Mouse (Mus musculus): ENCODE data around the gene Pitpnc1. TPM values are rescaled to one million over a fixed set of nuclear protein-coding genes. Genes with fewer than 3 reads are reported as not detected.

Pitpnc1 gene
- total RNA-seq, 4 experiments from 2014 or later: 54.3 to 72.7 (median 61.5) TPM

- DNase-seq (ENCODE audit: low spot score in 2 of 2): no peak
Measured at GRCm38 (mm10) chr11:107468252-107469030, 2.1 kb downstream of the Pitpnc1 start.

- no peak for DNase-seq (ENCODE audit: low spot score in 2 of 2)
Measured at GRCm38 (mm10) chr11:107466611-107467391, 3.7 kb downstream of the Pitpnc1 start.

GRCm38 (mm10) chr11:107465969-107466368, 4.5 kb downstream of the Pitpnc1 start:
- no peak for DNase-seq (ENCODE audit: low spot score in 2 of 2)

GRCm38 (mm10) chr11:107465041-107465440, 5.5 kb downstream of the Pitpnc1 start:
- DNase-seq (ENCODE audit: low spot score in 2 of 2): no peak

GRCm38 (mm10) chr11:107464141-107464540, 6.4 kb downstream of the Pitpnc1 start:
- no peak for DNase-seq (ENCODE audit: low spot score in 2 of 2)

GRCm38 (mm10) chr11:107463251-107463681, 7.2 kb downstream of the Pitpnc1 start:
- no peak for DNase-seq (ENCODE audit: low spot score in 2 of 2)

- DNase-seq (ENCODE audit: low spot score in 2 of 2): no peak
Measured at GRCm38 (mm10) chr11:107462478-107462877, 8.0 kb downstream of the Pitpnc1 start.

- no peak for DNase-seq (ENCODE audit: low spot score in 2 of 2)
Measured at GRCm38 (mm10) chr11:107459828-107460227, 10.7 kb downstream of the Pitpnc1 start.

- no peak for DNase-seq (ENCODE audit: low spot score in 2 of 2)
Measured at GRCm38 (mm10) chr11:107458986-107459385, 11.5 kb downstream of the Pitpnc1 start.

- DNase-seq (ENCODE audit: low spot score in 2 of 2): no peak
Measured at GRCm38 (mm10) chr11:107458286-107458685, 12.2 kb downstream of the Pitpnc1 start.

- no peak for DNase-seq (ENCODE audit: low spot score in 2 of 2)
Measured at GRCm38 (mm10) chr11:107457282-107457681, 13.2 kb downstream of the Pitpnc1 start.

- no peak for DNase-seq (ENCODE audit: low spot score in 2 of 2)
Measured at GRCm38 (mm10) chr11:107454546-107455462, 15.7 kb downstream of the Pitpnc1 start.

GRCm38 (mm10) chr11:107452053-107452452, 18.4 kb downstream of the Pitpnc1 start:
- DNase-seq (ENCODE audit: low spot score in 2 of 2): no peak

- no peak for DNase-seq (ENCODE audit: low spot score in 2 of 2)
Measured at GRCm38 (mm10) chr11:107451106-107451505, 19.4 kb downstream of the Pitpnc1 start.

GRCm38 (mm10) chr11:107450097-107450496, 20.4 kb downstream of the Pitpnc1 start:
- DNase-seq (ENCODE audit: low spot score in 2 of 2): no peak

GRCm38 (mm10) chr11:107449169-107449910, 21.2 kb downstream of the Pitpnc1 start:
- no peak for DNase-seq (ENCODE audit: low spot score in 2 of 2)

- no peak for DNase-seq (ENCODE audit: low spot score in 2 of 2)
Measured at GRCm38 (mm10) chr11:107447915-107448314, 22.6 kb downstream of the Pitpnc1 start.

- no peak for DNase-seq (ENCODE audit: low spot score in 2 of 2)
Measured at GRCm38 (mm10) chr11:107447349-107447748, 23.1 kb downstream of the Pitpnc1 start.

- no peak for DNase-seq (ENCODE audit: low spot score in 2 of 2)
Measured at GRCm38 (mm10) chr11:107446650-107447049, 23.8 kb downstream of the Pitpnc1 start.

- DNase-seq (ENCODE audit: low spot score in 2 of 2): no peak
Measured at GRCm38 (mm10) chr11:107445683-107446082, 24.8 kb downstream of the Pitpnc1 start.

All from gastrocnemius, adult 8-10 months (tissue).